Mouse (Mus musculus): ENCODE data around the gene Aym1.

The Aym1 gene

DNA sequence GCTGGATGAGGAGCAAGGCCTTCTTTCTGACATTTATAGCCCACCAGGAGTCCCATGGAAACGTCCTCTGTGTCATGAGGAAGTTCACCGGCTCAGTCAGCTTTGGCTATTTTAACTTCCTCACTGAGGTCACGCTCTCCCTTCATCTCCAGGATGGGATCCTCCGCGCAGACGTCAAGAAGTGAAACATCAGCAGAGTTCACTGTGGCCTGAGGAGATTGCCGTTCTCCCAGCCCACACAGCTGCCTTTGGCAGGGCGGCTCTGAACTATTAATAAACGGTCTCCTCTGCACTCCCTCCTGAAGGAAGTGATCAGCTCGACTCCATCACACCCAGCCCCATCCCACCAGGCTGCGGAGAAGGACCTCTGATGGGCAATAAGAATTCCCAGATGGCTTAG lies 45.6 kb downstream of the Aym1 start:
- no peak for DNase-seq (ENCODE audit: low spot score in 2 of 2)

DNA sequence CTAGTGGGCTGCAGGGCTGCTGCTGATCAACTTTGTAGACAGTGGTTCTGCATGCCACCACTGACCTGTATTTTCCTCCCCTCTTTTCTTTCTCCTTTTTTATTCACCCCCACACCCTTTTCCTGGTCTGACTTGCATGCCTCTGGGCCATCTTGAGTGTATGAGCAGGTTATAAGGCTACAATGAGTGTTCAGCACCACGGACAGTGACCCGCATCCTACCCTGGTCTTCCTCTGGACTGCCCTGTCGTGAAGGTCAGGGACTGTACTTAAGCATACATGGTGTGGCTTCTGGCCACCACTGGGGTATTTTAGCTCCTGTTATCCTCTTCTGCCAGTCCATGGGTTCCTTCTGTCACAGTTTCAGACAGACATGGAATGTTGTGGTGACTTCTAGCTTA lies 50.3 kb downstream of the Aym1 start:
- no peak for DNase-seq (ENCODE audit: low spot score in 2 of 2)
